Mouse (Mus musculus) stomach, embryonic 15.5 days (tissue): Measurements from ENCODE around the gene Parp1. TPM values are rescaled to one million over a fixed set of nuclear protein-coding genes. Genes with fewer than 3 reads are reported as not detected.
A peak's percentile ranks its signal among the peaks of the same experiment; 100 is the strongest.

Experiments used
- ATAC-seq: fragments of 200-750 bp; cut with Nextera tagmentation; 2 replicates; pipeline ENCODE4 v1.8.0; 2017; ENCODE audit warnings: low read depth, moderate number of reproducible peaks, moderate TSS enrichment; ENCODE audit not compliant: insufficient read depth, low FRiP score
- H3K27ac ChIP-seq: fragments of 300-500 bp; sonication (generic); 2 replicates; pipeline ENCODE4 v1.5.1; 2015; ENCODE audit warnings: mild to moderate bottlenecking, inconsistent platforms
- H3K27me3 ChIP-seq: fragments of 300-500 bp; sonication (generic); replicated peaks from 2 replicates; pipeline ENCODE4 v1.6.1; 2015; ENCODE audit warnings: inconsistent platforms
- H3K36me3 ChIP-seq: fragments of 300-500 bp; sonication (generic); 2 replicates; pipeline ENCODE4 v1.6.1; 2015; ENCODE audit warnings: inconsistent platforms
- H3K4me1 ChIP-seq: fragments of 300-500 bp; sonication (generic); 2 replicates; pipeline ENCODE4 v1.6.1; 2015; ENCODE audit warnings: inconsistent platforms
- H3K4me2 ChIP-seq: fragments of 300-500 bp; sonication (generic); 2 replicates; pipeline ENCODE4 v1.6.1; 2015; ENCODE audit warnings: mild to moderate bottlenecking, inconsistent platforms
- H3K4me3 ChIP-seq: fragments of 300-500 bp; sonication (generic); replicated peaks from 2 replicates; pipeline ENCODE4 v1.5.1; 2015; ENCODE audit warnings: inconsistent platforms
- H3K9ac ChIP-seq: fragments of 300-500 bp; sonication (generic); 2 replicates; pipeline ENCODE4 v1.6.1; 2015; ENCODE audit warnings: inconsistent platforms
- H3K9me3 ChIP-seq: fragments of 300-500 bp; sonication (generic); 2 replicates; pipeline ENCODE4 v1.6.1; 2016; ENCODE audit warnings: inconsistent platforms
- WGBS: fragments of 180-500 bp; shearing (Covaris S2); methylation state at CpG from one replicate; pipeline ENCODE4 v1.1.7; 2015; 5-methylcytosine and 5-hydroxymethylcytosine counted together
- microRNA-seq: library from miRNA; unstranded; fragments of <30 nt; microRNA quantifications from one replicate; pipeline ENCODE4, GENCODE M21; 2016
- polyA plus RNA-seq: library from polyadenylated mRNA; unstranded; fragments of >200 nt; fragmentation: Nextera tagmentation; extraction: Ambion mirVana; gene quantifications from 2 replicates; pipeline ENCODE4 v1.2.1, GENCODE M21; 2015

Gene Parp1
- polyA plus RNA-seq, 1 experiment from 2014 or later = 113 TPM

GRCm38 (mm10) chr1:180640605-180641125 is 71.9 kb downstream of the Parp1 start:
- ATAC-seq = peak; percentile 3; the same call in 1 of the 2 replicates
- Histone ChIP-seq H3K4me3 (peak overlapping the region; percentile 71), H3K36me3 (no peaks in the 10 kb centered on the region), H3K27me3 (no peaks in the 10 kb centered on the region), H3K4me1 (peaks cover 12% of the 10 kb centered on the region), H3K9me3 (no peaks in the 10 kb centered on the region), H3K9ac (peak overlapping the region; percentile 79), H3K4me2 (peak overlapping the region; percentile 63), H3K27ac (peak overlapping the region; percentile 87)
- under 1% methylated on average over 60 of the region's 61 CpGs for WGBS

GRCm38 (mm10) chr1:180641137-180641517 is 72.4 kb downstream of the Parp1 start, which contains the start of gene Lin9:
TSS of gene Lin9 (plus strand) at chr1:180641150.
- H3K36me3 ChIP-seq = no peaks in the 10 kb centered on the region
- WGBS = 1% methylated on average over 29 of the region's 47 CpGs
- H3K27me3 ChIP-seq = no peaks in the 10 kb centered on the region
- H3K9ac ChIP-seq = peak within 1 kb of the TSS; percentile 79
- ATAC-seq = peak; percentile 91
- no peaks in the 10 kb centered on the region for H3K9me3 ChIP-seq
- H3K27ac ChIP-seq = peak within 1 kb of the TSS; percentile 87
- H3K4me1 ChIP-seq = peaks cover 12% of the 10 kb centered on the region
- H3K4me3 ChIP-seq = peak within 1 kb of the TSS; percentile 71
- H3K4me2 ChIP-seq = peak within 1 kb of the TSS; percentile 63

GRCm38 (mm10) chr1:180641518-180642227 is 72.9 kb downstream of the Parp1 start:
- H3K27ac ChIP-seq = peak overlapping the region; percentile 87

GRCm38 (mm10) chr1:180642228-180642564 is 73.5 kb downstream of the Parp1 start:
- Histone ChIP-seq H3K36me3 (no peaks in the 10 kb centered on the region), H3K4me2 (peak overlapping the region; percentile 63), H3K4me3 (peak overlapping the region; percentile 71), H3K9me3 (no peaks in the 10 kb centered on the region), H3K9ac (peak overlapping the region; percentile 79; the same call in 1 of the 2 replicates), H3K27me3 (no peaks in the 10 kb centered on the region), H3K4me1 (peaks cover 12% of the 10 kb centered on the region), H3K27ac (no peak overlapping the region)
- ATAC-seq = no peak
- 77% methylated on average over 8 of the region's 8 CpGs for WGBS

More at GRCm38 (mm10) chr1:180641518-180642227, 72.9 kb downstream of the Parp1 start:
- Histone ChIP-seq H3K4me3 (peak overlapping the region; percentile 71), H3K9me3 (no peaks in the 10 kb centered on the region), H3K4me1 (peaks cover 12% of the 10 kb centered on the region), H3K27me3 (no peaks in the 10 kb centered on the region), H3K4me2 (peak overlapping the region; percentile 63), H3K9ac (peak overlapping the region; percentile 79), H3K36me3 (no peaks in the 10 kb centered on the region)
- WGBS = 2% methylated on average over 50 of the region's 50 CpGs
- peak; percentile 51 for ATAC-seq

Small RNA genes within 50 kb of the gene (microRNA-seq; reads per million reads assigned to microRNA genes)
- not detected for gene Mir6904

Other genes with a start within 250 kb of the Parp1 start
- gene Itpkb, start 238.4 kb upstream of the Parp1 start, polyA plus RNA-seq = 8.9 and 9.4 TPM in 2 replicates
- gene Stum, start 85.4 kb upstream of the Parp1 start, polyA plus RNA-seq = 1.6 and 2.0 TPM in 2 replicates
- 15.9 and 18.0 TPM in 2 replicates for gene Lin9, start 72.2 kb downstream of the Parp1 start, polyA plus RNA-seq
- 0.28 TPM in 2 replicates for gene Mixl1, start 128.1 kb downstream of the Parp1 start, polyA plus RNA-seq
- gene Acbd3, start 157.1 kb downstream of the Parp1 start, polyA plus RNA-seq = 23.7 and 23.9 TPM in 2 replicates
- gene H3f3a, start 245.0 kb downstream of the Parp1 start, polyA plus RNA-seq = 1,924 and 2,089 TPM in 2 replicates